Mouse (Mus musculus): ENCODE measurements around the gene Fras1. TPM values are rescaled to one million over a fixed set of nuclear protein-coding genes. Genes with fewer than 3 reads are reported as not detected.

Fras1 gene
- total RNA-seq, 2 experiments from 2014 or later, result 3.9 to 8.9 TPM

DNA sequence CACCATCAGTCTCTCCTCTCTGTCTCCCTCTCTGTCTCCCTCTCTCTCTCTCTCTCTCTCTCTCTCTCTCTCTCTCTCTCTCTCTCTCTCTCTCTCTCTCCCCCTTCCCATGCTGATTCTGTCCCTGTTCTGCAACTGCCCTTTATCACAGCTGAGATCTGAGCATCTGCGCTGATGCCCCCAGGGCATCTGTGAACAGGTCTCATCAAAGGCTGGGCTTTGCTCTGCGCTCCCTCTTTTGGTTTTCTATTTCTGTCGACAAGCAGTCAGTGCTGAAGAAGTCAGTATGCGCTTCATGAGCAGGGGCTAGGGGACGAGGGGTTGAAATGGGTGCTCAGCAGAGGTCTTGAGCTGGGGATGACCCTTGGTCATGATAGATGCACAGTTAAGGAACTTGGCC, 206.2 kb downstream of the Fras1 start:
- DNase-seq, result no peak

- no peak for DNase-seq
Measured at GRCm38 (mm10) chr5:96584730-96585129, 211.0 kb downstream of the Fras1 start.

- DNase-seq, result no peak
Measured at GRCm38 (mm10) chr5:96590621-96591020, 216.9 kb downstream of the Fras1 start.

- no peak for DNase-seq
Measured at GRCm38 (mm10) chr5:96595793-96596192, 222.0 kb downstream of the Fras1 start.

DNA sequence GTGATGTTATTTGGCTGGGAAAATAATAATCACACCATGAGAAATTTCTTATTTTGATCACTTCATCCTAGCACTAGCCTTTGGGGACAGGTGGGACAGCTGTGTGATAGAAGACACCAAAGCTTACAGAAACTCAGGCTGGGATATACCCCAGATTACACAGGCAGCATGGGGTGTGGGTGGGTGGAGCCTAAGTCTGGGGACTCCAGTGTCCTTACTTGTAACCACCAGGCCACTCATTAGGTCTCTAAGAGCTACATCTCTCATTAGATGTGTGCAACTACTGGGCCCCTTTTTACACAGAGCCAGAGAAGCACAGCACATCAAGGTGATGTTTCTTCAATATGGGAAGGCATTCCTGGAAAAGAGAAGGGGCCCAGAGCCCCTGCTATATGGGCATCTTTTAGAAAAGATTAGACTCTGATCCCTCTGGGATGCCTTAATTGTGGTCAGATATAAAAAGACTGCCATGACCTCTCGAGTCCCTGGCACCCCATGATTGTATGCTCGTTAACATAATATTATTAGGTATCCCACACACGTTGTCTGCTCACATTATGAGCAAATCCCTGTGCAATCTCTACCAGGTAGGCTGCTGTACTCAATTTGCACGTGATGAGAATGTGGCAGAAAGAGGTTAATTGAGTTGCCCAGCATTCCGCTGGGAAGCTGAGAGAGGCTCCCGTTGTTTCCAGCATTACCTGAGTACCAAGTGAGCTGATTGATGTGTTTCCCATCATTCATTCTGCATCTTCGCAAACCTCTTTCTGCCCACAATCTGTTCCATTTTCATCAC, 230.4 kb downstream of the Fras1 start:
- no peak for DNase-seq

DNA sequence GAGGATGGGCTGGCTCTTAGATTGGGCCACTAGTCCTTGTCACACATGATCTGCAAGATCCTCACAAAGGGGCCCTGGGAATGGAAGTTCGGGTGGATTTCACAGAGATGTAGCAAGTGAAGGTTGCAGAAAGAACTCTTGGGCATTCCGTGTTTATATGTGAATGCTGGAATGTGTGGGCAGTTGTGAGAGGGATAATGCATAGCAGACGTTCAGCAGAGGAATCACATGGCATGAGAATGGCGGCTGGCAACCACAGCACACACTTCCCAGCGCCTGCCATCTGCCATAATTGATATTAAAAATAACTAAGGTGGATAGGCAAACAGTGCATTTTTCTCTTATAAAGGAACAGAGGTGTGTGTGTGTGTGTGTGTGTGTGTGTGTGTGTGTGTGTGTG, 234.3 kb downstream of the Fras1 start:
- DNase-seq, result no peak

DNA sequence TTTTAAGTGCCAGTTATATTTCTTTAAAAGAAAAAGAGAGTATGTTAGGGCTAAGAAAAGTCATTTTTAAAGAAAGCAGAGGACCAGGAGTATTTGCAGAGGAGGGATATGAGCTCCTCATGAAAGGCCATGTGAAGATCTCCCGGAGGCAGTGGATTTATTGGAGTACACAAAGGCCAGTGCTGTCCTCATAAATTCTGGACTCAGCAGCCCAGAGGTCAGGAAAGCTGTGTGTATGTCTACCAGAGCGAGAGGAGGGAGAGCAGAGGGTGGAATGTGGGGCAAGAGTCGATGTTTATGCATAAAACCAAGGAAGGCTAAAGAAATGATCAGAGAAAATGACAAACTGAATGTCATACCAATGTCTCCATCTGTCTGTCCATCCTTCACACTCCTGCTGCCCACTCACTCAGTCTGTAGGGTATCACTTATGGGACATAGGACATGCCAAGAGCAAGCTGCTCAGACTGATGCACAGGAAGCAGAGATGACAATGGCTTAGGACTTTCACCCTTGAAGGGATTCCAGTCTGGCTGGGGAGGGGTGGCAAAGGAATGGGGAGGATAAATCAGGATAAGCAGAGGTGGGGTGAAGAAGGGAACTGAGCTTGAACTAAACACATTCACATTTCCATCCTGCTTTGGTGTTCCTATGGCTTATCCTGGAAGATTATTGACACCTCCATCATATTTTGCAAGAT, 235.0 kb downstream of the Fras1 start:
- no peak for DNase-seq

- no peak for DNase-seq
Measured at GRCm38 (mm10) chr5:96612077-96612476, 238.3 kb downstream of the Fras1 start.

- DNase-seq, result peak; percentile 4
Measured at GRCm38 (mm10) chr5:96616954-96617646, 243.3 kb downstream of the Fras1 start.

DNA sequence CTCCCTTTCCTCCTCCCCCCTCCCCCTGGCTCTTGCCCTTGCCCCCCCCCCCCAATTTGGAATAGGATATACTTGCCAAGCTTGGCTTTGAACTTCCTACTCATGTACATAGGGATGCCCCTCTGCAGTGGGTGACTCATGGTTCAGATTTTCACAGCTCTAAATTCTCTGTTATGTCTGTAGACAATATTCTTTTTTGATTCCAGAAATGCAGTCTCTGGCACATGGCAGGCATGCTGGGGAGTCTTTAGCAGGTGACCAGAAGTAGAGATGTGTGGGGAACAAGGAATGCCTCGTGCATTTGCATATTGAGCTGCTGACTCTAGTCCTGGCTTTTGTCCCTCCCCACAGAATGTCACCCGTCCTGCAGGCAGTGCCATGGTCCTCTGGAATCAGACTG, 244.3 kb downstream of the Fras1 start:
- no peak for DNase-seq

DNA sequence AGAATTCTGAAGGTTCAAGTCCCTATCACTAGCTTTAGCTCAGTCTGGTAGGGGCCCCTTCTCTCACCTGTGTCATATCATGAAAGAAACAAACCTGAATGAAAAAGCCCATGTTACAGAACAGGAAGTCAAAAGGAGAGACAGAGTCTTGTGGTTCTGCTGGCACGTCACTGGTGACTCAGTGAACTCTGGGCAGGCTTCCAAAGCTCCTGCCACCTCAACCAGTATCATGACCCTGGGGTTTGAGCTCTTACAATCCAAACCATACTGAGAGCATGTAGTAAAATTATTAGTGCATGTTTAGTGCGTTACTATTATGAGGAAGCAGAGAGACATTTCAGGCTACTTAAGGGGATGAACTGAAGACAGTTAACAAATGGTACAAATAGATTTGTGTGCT, 246.5 kb downstream of the Fras1 start:
- peak; percentile 82 for DNase-seq

DNA sequence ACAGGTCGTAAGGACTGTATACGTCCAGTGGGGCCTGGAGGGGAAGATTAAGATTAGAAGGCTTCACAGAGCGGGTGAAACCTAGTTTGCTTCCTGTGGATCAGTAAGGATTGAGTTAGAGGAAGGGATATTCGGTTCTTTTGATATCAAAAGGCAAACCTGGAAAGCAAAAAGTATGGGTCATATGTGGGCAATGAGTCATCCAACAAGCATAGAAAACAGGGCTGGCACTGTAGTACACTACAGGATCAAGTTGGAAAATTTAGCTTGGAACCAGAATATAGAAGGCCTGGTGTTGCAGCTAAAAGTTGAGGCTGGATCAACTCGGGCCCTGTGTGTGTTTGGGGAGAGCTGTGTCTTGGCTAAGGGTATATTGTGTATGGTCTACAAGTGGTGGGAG, 246.9 kb downstream of the Fras1 start:
- no peak for DNase-seq

DNA sequence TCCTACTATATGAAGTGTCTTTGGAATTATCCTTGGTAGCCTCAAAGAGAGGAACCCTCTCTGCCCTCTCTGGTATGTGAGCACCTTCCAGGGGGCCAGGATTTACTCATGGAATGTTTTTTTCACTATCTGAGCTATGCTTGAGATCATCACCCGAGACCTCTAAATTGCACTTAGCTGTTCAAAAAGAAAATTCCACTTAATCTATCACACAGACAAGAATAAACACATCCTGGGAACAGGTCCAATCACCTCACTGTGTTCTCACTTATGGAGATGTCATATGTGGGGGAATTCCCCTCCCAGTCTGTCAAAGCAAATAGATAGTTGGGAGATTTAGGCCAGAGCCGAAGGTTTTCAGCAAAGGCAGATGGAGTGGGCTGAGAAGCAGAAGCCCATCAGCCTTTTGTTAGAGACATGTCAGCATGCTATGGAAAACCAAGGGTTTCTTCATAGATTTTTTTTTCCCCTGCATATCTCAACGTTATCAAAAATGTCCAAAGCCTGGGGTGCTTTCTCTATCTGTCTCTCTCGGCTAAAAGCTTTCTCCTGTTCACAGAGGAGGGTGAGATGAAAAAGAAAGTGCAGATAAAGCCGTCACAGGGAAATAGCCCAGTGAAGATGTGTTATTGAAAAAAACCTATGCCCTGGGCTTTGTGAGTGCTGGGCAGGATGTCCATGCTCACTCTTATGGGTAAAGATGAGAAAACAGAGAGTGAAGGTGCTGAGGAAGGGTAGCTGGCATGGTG, 249.0 kb downstream of the Fras1 start:
- no peak for DNase-seq

DNA sequence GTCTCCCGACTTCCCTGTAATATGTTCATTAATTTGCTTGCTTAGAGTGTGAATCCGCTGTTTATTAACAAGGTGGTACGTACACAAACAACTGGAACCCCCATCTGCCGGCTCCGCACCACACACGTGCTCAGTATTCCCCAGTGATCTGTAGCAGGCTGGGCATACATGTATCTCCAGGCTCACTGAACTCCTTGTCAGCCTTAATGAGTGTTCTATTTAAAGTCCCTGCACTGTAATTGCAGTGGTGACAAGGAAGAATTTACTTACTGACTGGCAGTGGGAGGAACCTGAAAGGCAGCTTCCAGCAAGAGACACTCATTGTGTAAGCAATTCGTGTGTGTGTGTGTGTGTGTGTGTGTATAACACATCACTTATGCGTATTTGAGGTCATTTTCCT, 256.1 kb downstream of the Fras1 start:
- DNase-seq, result no peak

GRCm38 (mm10) chr5:96635146-96635862, 261.5 kb downstream of the Fras1 start:
- no peak for DNase-seq

DNA sequence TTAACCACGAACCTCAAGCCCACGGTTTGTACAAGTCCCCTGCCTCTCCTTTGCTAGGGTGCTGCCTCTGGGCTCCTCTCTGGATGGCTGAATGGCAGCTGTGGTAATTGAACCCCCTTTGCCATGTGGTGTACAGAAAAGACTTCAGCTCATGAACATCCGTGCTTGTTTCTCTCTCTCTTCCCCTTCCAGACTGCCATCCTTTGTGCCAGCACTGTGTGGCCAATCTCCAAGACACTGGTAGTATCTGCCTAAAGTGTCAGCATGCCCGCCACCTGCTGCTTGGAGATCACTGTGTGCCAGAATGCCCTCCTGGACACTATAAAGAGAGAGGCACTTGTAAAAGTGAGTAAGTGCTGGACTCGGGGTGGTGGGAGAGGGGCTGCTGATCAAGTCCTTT, 262.1 kb downstream of the Fras1 start:
- DNase-seq, result no peak

GRCm38 (mm10) chr5:96639213-96639910, 265.6 kb downstream of the Fras1 start:
- DNase-seq, result no peak

DNA sequence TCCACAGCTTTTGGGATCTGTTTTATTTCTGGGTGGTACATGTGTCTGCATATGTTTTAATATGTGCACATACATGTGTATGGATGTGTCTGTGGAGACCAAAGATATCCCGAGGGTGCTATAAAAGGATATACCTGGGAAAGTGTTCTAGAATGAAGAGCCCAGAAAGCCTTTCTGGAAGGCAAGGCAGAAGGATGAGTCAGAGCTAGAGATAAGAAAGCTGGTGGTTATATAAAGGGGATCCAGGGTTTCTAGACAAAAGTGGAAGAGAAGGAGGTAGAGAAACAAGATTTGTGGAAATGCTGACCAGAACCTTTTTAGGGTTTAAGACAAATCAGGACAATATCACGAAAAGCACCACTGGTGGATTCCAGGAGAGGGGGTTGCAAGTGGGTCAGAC, 267.5 kb downstream of the Fras1 start:
- no peak for DNase-seq

DNA sequence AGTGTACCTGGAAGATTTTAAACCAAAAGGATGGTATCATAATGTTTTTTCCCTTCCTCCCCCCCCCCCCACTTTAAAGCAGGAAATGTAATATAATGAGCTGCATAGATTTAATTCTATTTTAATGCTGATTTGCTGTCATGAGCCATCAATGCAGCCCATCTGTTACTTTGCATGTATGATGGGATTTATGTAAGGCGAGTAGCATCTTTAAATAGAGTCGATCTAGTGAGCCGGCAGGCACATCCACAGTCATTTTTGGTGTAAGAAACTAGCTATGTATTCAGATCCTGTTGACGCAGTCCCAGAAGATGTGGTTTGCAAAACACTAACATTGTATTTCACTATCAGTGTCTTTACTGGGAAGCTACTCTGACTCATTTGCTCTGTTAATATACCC, 301.9 kb downstream of the Fras1 start:
- no peak for DNase-seq

DNA sequence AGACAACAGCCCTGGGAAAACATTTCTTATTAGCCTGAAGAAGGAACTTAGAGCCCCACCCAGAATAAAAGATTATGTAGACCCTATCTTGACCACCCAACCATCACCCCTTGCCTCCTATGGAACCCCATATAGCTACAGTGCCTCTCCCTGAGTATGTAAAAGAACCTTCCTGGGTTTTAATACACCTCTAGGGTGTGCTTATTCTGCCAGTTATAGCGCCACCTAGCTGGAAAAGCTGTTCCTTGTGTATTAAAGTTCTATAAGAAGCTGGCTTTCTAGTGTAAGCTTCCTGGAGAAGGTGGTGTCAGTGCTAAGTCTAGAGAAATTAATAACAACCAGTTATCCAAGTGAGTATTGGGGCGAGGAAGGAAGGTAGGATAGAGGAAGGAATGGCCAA, 303.7 kb downstream of the Fras1 start:
- DNase-seq, result peak; percentile 65

DNA sequence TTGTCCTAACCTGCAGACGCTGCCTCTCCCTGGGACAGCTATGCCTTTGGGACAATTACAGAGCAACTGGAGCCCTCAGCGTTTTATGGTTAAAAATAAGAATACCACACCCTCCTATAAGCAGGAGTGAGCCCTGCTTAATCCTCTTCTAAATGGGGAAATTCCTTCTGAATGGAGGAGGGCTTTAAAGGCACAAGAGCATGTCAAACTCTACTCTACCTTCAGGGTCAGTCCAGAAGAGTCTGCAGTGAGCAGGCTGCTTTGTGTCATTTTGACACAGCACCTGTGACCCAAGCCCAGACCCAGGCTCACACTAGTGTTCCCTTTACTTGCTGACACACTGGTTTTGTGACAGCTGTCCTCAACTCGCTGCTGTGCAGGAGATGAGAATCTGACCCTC, 307.3 kb downstream of the Fras1 start:
- DNase-seq, result no peak
